Mouse (Mus musculus): Measurements from ENCODE around the gene Tspan11.

The Tspan11 gene

DNA sequence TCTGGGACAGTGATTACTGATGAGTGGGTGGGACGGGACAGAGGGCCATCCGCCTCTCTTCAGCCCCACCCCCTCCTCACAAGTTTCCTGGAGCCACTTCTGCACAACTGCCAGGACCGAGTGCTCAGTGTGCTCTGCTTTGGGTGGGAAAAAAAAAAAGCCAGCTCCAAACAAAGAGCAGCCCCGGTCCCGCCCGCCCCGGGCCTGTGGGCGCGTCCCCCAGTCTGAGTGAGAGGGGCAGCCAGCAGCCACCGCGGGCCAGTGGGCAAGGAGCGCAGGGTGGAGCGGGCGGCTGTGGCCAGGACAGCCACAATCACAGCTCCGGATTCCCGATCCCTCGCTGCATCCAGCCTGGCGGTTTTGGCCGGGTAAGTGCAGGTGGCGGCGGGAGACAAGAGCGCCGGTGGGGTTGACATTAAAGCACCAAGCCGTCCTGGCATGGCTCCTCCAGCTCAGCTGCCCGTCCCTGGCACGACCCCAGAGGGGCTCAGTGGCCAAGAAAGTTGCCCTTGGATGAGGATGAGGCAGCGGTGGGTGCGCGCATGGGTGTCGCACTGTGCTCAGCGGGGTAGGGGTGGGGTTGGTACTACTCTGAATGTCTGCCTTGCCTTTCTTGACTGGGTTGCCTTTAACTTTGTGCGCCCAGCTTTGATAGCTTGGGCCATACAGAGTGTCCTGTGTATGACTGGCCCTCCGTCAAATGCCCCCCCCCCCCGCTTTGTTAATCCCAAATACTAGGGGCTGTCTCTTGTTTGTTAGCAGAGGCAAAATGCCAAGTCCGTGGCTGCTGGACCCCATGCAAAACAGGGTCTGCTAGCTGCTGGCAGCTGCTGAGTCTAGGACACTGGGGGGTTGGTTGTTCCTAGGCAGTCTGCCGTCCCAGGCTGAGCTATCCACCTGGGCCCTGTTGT is at the start of gene Tspan11:
Tspan11 (plus strand) TSS at position 79 of the 911 bp plus-strand sequence.
- DNase-seq: peak; percentile 4 to 49

- DNase-seq: no peak
Measured at GRCm38 (mm10) chr6:127837910-127838309, 49.5 kb upstream of the Tspan11 start.

DNA sequence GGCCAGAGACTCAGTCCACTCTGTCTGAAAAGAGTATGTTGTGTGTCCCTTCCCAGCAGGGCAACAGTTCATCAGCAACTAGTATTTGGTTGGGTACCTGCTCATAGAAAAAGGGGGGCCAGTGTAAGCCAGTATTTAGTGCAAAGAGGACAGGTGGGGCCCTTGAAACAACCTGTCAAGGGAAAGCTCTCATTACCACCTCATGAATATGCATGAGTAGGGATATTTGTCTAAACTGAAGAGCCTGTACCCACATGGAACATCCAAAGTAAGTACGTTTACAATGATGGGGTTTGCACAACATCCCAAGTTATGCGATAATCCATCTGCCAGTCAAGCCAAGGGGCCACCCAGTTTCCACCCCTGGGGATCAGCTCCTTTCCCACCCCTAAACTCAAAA is 47.9 kb upstream of the Tspan11 start:
- no peak for DNase-seq

- no peak for DNase-seq
Measured at GRCm38 (mm10) chr6:127840171-127840570, 47.2 kb upstream of the Tspan11 start.

DNA sequence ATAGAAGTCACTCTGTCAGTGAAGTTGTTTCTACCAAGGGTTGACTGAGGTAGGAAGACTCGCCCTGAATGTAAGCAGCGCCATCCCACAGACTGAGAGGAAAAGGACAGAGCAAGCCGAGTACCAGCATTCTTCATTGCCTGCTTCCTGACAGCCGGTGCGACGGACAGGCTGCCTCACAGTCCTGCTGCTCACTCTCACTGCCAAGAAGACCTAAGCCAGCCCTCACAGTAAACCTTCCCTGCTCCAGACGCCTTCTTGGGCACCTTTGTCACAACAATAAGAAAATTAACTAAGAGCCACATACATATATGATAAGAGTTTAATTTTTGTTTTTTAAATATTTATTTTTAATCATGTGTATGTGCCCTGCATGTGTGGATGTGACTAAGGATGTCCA is 46.1 kb upstream of the Tspan11 start:
- DNase-seq: no peak

- DNase-seq: no peak
Measured at GRCm38 (mm10) chr6:127846521-127846920, 40.9 kb upstream of the Tspan11 start.

DNA sequence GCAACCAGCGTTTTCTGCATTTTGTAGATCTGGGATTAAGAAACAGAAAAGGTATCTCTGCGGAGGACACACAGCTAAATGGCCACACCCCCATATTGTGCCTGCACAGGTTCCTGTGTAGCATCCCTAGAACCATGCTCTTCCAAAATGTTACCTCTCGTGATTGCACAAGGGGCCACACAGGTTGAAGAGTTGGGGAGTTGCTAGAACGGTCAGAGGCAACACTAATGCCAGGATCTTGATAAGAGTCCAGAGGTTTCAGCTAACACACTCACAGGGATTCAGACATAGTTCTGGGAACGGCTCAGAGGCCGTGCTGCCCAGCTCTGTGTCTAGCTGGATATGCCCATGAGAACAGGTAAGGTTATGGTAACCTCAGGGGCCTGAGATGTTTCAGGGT is 37.9 kb upstream of the Tspan11 start:
- no peak for DNase-seq

GRCm38 (mm10) chr6:127851611-127852010 is 35.8 kb upstream of the Tspan11 start:
- DNase-seq: no peak

GRCm38 (mm10) chr6:127853241-127853640 is 34.1 kb upstream of the Tspan11 start:
- DNase-seq: no peak

DNA sequence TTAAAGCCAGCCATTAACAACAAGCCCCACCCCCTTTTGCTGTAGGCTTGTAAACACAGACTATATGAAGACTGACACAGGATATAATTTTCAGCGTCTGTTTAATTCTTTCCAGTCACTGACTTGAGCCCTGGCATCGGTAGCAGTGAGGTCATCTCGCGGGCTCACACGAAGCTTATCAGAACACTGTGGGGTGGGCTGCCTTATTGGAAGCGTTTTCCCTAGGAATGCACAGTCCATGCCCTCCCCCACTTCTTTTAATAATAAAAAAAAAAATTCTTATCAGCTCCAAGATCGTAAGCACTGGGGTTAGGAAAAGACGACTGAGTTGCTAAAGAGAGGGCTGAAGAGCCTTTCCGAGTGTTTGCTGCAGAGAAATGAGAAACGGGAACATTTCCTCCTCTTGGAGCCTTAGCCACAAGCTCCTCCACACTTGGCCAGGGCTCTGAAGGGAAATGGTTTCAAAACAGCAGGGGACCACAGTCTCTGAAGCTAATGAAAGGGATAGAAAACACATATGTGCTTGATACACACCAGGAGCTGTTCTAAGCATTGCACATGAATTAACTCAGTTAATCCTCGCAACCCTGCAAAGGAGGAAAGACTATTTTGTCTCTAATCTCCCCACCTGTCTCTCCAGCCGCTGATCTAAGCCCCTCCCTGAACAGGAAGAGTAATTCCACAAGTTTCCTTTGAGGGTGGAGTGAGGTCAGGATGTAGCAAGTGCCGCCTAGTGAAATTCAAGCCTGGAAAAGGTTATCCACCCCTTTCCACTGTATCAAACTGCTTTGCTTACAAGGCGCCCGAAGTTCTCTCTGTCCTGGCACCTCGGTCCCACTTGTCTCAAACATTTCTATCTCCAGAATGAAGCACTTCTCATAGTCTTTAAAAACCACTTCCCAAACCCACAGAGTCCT is 33.4 kb upstream of the Tspan11 start:
- DNase-seq: peak in 1 of 2 experiments; percentile 41

DNA sequence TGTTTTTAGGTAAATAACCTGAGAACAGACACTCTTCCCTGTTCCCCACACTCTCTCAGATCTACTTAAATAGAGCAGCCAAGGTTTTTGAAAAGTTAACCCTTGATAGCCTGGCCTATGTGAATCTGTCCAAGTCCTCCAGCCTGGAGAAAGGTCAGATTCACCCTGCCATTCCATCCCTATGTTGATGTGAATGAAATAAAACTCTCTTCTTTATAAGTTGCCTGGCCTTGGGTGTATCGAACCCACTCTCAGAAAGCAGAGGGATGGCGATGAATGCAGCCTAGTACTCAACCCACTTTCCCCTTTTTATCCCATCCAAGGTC is 32.7 kb upstream of the Tspan11 start:
- no peak for DNase-seq

GRCm38 (mm10) chr6:127855711-127856295 is 31.6 kb upstream of the Tspan11 start:
- no peak for DNase-seq

- no peak for DNase-seq
Measured at GRCm38 (mm10) chr6:127861951-127862350, 25.4 kb upstream of the Tspan11 start.

DNA sequence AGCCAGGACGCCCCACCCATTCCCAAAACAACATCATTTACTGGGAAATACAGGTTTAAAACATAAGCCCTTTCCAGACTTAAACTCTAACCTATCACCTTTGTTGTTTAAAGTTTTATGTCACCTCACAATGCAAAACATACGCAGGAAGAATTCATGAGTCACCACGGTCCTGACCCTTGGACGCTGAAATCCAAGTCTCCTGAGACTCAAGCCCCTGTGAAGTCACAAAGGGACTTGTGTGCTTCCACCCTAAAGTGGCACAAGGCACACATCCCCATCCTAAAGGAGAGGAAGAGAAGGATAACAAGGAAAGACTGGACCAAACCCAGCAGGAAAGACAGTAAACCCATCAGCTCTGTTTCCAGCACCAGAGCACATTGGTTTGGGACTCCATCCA is 22.0 kb upstream of the Tspan11 start:
- DNase-seq: no peak

GRCm38 (mm10) chr6:127868546-127868945 is 18.8 kb upstream of the Tspan11 start:
- no peak for DNase-seq

DNA sequence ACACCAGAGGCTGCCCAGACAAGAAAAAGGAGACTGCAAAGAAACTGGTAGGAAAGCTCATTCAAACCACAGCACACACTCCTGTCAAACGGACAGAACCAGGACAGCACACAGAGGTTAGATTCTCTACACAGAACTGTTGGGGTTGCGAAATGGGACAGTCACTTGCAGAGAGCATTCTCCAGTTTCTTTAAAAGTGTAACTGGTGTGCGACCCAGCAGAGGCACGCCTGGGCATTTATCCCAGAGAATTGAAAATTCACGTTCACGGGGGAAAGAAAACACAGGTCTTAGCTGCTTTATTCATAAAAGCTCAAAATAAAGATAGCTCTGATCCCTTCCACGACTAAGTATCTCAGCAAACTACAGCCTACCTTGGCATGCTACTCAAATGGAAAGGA is 18.3 kb upstream of the Tspan11 start:
- DNase-seq: no peak

GRCm38 (mm10) chr6:127870345-127871324 is 16.8 kb upstream of the Tspan11 start:
- no peak for DNase-seq

DNA sequence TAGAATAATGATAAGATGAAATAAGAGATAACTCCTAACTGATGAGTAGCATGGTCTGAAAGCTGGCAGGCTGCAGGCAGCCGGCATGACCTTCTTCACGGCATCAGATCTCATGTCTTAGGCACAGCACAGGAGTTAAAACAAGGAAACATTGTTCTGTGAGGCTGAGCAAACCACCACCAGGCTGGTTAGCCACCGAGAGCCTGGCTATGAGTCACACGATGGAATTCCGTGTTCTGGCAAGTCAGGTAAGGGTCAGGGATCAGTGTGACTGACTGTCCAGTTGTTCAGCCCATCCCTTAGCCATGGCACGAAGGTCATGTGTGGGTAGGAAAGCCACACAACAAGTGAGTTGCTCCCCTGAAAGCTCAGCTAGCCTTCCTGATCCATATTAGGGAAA is 16.0 kb upstream of the Tspan11 start:
- DNase-seq: no peak

- DNase-seq: no peak
Measured at GRCm38 (mm10) chr6:127872581-127872980, 14.8 kb upstream of the Tspan11 start.

- DNase-seq: no peak
Measured at GRCm38 (mm10) chr6:127875883-127876282, 11.5 kb upstream of the Tspan11 start.

- no peak for DNase-seq
Measured at GRCm38 (mm10) chr6:127876436-127876835, 11.0 kb upstream of the Tspan11 start.

- DNase-seq: no peak
Measured at GRCm38 (mm10) chr6:127877026-127877425, 10.4 kb upstream of the Tspan11 start.
